Mouse (Mus musculus): ENCODE data around the gene Aqp2. TPM values are rescaled to one million over a fixed set of nuclear protein-coding genes. Genes with fewer than 3 reads are reported as not detected.
A peak's percentile ranks its signal among the peaks of the same experiment; 100 is the strongest.

The Aqp2 gene
- polyA plus RNA-seq, 1 experiment from 2014 or later, result not detected

DNA sequence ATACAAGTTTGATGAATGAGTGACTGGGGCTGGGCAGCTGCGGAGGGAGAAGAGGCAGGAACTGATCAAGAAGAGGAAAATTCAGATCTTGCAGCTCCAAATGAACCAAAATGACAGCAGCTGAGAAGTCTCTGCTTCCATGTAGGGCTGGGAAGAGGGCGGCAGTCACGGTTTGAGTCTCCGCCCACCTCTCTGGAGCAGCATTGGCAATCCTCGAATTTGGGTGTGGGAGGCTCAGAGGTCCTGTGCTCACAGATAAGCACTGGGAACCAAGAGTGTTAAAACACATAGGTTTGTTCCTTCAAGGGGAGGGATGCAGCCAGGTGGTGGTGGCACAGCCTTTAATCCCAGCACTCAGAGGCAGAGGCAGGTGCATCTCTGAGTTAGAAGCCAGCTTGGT lies 27.7 kb downstream of the Aqp2 start:
- H3K27me3 ChIP-seq (replicated peaks), result no peaks in the 10 kb centered on the region
- WGBS, result 14% methylated on average over 5 of the region's 5 CpGs
- no peak overlapping the region for H3K4me3 ChIP-seq (replicated peaks)
- ATAC-seq (ENCODE audit: insufficient read depth, low FRiP score, low read depth), result no peak
- H3K9ac ChIP-seq, result no peak overlapping the region
- no peak overlapping the region for H3K4me2 ChIP-seq
- peaks cover 18% of the 10 kb centered on the region for H3K4me1 ChIP-seq
- no peaks in the 10 kb centered on the region for H3K36me3 ChIP-seq
- no peak overlapping the region for H3K27ac ChIP-seq
- no peaks in the 10 kb centered on the region for H3K9me3 ChIP-seq

DNA sequence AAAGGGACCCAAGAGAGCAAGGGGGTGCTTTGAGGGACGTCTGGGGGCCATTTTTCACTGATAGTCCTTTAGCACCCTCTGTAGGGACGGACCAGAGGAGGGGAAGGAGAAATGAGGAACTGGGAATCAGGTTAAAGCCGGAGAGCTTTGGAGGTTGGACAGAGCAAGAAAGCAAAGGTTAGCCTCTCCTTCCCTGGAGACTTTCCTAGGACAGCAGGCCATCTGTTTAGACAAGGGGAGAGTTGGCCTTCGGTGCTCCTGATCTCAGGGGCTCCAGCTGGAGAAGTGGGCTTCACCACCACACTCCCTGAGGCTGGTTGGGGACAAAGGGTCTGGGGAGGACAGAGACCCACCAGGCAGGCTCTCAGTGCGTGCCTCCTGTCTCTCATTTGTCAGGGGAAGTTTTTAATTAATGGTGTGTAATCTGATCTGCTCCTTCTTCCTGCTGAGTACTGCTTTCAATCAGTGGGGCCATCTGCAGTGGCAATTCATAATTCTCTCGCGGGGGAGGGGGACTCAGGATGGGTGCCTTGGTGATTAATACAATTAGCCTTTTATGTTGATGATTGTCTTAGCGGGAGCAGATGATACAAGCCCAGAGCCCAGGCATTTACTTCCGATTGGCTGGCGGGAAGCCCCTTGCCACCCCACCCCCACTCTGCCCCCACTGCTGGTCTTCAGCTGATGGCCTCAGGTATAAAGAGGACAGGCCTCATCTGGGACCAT lies 28.7 kb downstream of the Aqp2 start:
- no peaks in the 10 kb centered on the region for H3K36me3 ChIP-seq
- WGBS, result 22% methylated on average over 10 of the region's 10 CpGs
- no peak overlapping the region for H3K4me3 ChIP-seq (replicated peaks)
- no peaks in the 10 kb centered on the region for H3K9me3 ChIP-seq
- peaks cover 18% of the 10 kb centered on the region for H3K4me1 ChIP-seq
- no peak overlapping the region for H3K27ac ChIP-seq
- ATAC-seq (ENCODE audit: insufficient read depth, low FRiP score, low read depth), result 0 out of 2 replicates have a peak, but pooled peaks have one; percentile 6
- no peak overlapping the region for H3K4me2 ChIP-seq
- no peak overlapping the region for H3K9ac ChIP-seq
- 0 out of 2 replicates have a peak, but pooled peaks cover 2% of the 10 kb centered on the region for H3K27me3 ChIP-seq (replicated peaks)

DNA sequence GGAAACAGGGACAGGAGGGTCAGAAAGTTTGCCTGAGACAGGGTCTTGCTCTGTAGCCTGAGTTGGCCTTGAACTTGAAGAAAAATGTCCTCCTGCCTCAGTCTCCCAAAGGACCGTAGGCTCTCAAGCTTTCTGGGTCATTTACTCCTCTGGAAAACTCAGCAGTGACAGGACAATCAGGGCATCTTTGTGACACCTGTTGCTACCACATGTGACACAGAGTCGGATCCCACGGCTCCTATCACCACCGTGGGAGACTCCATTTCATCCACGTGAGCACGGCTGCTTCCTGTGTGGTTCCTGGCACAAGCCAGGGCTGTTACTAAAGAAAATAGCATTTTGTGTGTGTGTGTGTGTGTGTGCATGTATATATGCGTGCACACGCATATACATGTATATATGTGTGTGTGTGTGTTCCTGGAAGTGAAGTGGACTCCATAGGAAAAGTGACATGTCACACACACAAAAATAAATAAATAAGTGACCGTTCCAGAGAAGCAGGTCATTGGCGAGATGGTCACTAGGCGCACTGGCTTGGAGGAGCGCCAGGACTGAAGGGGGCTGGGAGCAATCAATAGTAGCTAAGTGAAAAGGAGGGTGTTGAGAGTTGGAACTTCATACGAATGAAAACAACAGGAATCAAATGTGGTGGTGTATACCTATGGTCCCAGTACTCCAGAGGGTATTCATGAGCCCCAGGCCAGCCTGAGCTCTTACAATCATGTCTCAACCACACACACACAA lies 29.7 kb downstream of the Aqp2 start:
- no peak overlapping the region for H3K9ac ChIP-seq
- H3K4me2 ChIP-seq, result no peak overlapping the region
- no peak overlapping the region for H3K4me3 ChIP-seq (replicated peaks)
- H3K9me3 ChIP-seq, result no peaks in the 10 kb centered on the region
- peaks cover 5% of the 10 kb centered on the region; the same call in 1 of the 2 replicates for H3K27me3 ChIP-seq (replicated peaks)
- whole genome bisulfite sequencing, result 74% methylated on average over 13 of the region's 13 CpGs
- H3K4me1 ChIP-seq, result peaks cover 18% of the 10 kb centered on the region
- H3K27ac ChIP-seq, result no peak overlapping the region
- no peak for ATAC-seq (ENCODE audit: insufficient read depth, low FRiP score, low read depth)
- H3K36me3 ChIP-seq, result no peaks in the 10 kb centered on the region

DNA sequence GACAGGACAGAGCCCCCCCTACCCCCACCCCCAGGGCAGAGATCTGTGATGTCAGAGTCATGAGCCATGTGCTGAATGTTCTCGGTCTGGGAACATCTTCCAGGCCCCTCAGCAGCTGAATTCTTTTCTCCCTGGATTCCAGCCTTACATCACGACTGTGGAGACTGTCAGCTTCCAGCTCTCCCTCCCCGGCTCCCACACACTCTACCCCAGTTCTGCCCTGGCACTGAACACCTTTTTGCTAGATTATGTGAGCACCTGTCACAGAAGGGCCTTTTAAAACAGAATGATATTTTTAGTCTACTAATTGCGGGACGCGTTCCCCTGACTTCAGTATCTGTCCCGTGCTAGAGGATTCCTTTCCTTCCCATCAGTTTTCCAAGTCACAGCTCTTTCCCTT lies 32.7 kb downstream of the Aqp2 start:
- no peaks in the 10 kb centered on the region for H3K9me3 ChIP-seq
- no peak overlapping the region for H3K4me3 ChIP-seq (replicated peaks)
- peaks cover 31% of the 10 kb centered on the region for H3K4me1 ChIP-seq
- no peak for ATAC-seq (ENCODE audit: insufficient read depth, low FRiP score, low read depth)
- peaks cover 7% of the 10 kb centered on the region; the same call in 1 of the 2 replicates for H3K27me3 ChIP-seq (replicated peaks)
- 50% methylated on average over 7 of the region's 7 CpGs for WGBS
- no peak overlapping the region for H3K27ac ChIP-seq
- no peak overlapping the region for H3K4me2 ChIP-seq
- H3K36me3 ChIP-seq, result no peaks in the 10 kb centered on the region
- no peak overlapping the region for H3K9ac ChIP-seq

- Histone ChIP-seq H3K9ac (no peak overlapping the region), H3K36me3 (no peaks in the 10 kb centered on the region), H3K4me1 (peaks cover 17% of the 10 kb centered on the region), H3K4me3 (replicated peaks) (no peak overlapping the region), H3K4me2 (0 out of 2 replicates have a peak overlapping the region, but pooled peaks have one; percentile 8), H3K27me3 (replicated peaks) (peaks cover 7% of the 10 kb centered on the region; the same call in 1 of the 2 replicates), H3K27ac (0 out of 2 replicates have a peak overlapping the region, but pooled peaks have one; percentile 9), H3K9me3 (no peaks in the 10 kb centered on the region)
- WGBS, result 69% methylated on average over 13 of the region's 13 CpGs
- no peak for ATAC-seq (ENCODE audit: insufficient read depth, low FRiP score, low read depth)
Observed at GRCm38 (mm10) chr15:99614273-99614672, 35.4 kb downstream of the Aqp2 start.

GRCm38 (mm10) chr15:99614753-99615152 lies 35.9 kb downstream of the Aqp2 start:
- no peak overlapping the region for H3K9ac ChIP-seq
- H3K4me1 ChIP-seq, result peaks cover 17% of the 10 kb centered on the region
- H3K4me3 ChIP-seq (replicated peaks), result no peak overlapping the region
- H3K9me3 ChIP-seq, result no peaks in the 10 kb centered on the region
- peak; percentile 63; the same call in 1 of the 2 replicates for ATAC-seq (ENCODE audit: insufficient read depth, low FRiP score, low read depth)
- H3K36me3 ChIP-seq, result no peaks in the 10 kb centered on the region
- H3K27ac ChIP-seq, result peak overlapping the region; percentile 9; the same call in 1 of the 2 replicates
- H3K4me2 ChIP-seq, result peak overlapping the region; percentile 8; the same call in 1 of the 2 replicates
- 12% methylated on average over 12 of the region's 12 CpGs for WGBS
- H3K27me3 ChIP-seq (replicated peaks), result peaks cover 7% of the 10 kb centered on the region; the same call in 1 of the 2 replicates

DNA sequence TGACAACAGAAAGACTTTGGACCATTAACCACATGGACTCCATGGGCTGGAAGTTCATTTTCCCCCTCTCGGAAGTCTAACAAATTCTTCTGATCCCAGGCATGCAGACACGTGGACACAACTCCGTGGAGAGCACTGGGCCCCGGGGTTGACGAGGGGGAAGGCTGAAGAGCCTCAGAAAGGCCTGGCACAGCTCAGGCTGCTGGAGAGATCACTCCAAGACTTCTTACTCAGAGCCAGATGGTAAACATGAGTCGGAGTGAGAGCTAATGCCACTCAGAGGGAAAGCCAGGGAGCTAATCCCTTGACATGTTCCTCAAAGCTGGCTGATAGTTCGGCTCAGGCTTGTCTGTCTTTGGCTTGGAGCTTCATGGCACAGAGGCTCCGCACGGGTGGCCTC lies 36.4 kb downstream of the Aqp2 start:
- H3K4me2 ChIP-seq, result peak overlapping the region; percentile 8; the same call in 1 of the 2 replicates

DNA sequence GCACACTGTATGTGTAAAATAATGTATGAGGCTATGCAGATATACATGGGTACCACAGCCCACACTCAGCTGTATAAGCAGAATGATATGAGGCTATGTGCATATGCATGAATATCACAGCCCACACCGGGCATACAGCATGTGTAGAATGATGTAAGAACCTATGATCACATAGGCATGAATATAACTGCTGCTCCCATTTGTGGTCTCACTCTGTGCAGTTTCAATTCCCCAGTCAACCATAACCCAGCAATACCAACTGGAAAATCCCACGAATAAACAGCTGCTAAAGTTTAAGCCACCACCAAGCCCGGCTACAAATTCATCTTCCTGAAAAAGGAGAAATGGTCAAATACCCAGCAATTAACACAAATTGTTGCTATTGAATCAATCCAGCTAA lies 39.7 kb downstream of the Aqp2 start:
- no peak overlapping the region for H3K4me2 ChIP-seq
- H3K27ac ChIP-seq, result no peak overlapping the region
- WGBS, result 83% methylated on average over 3 of the region's 3 CpGs
- H3K4me3 ChIP-seq (replicated peaks), result no peak overlapping the region
- H3K27me3 ChIP-seq (replicated peaks), result peaks cover 2% of the 10 kb centered on the region; the same call in 1 of the 2 replicates
- H3K36me3 ChIP-seq, result peaks cover 13% of the 10 kb centered on the region
- H3K9me3 ChIP-seq, result no peaks in the 10 kb centered on the region
- H3K4me1 ChIP-seq, result peaks cover 17% of the 10 kb centered on the region
- no peak overlapping the region for H3K9ac ChIP-seq
- no peak for ATAC-seq (ENCODE audit: insufficient read depth, low FRiP score, low read depth)

More for the DNA sequence above, 36.4 kb downstream of the Aqp2 start:
- Histone ChIP-seq H3K36me3 (no peaks in the 10 kb centered on the region), H3K27ac (peak overlapping the region; percentile 9; the same call in 1 of the 2 replicates), H3K9ac (no peak overlapping the region), H3K4me1 (peaks cover 17% of the 10 kb centered on the region), H3K4me3 (replicated peaks) (no peak overlapping the region), H3K9me3 (no peaks in the 10 kb centered on the region), H3K27me3 (replicated peaks) (peaks cover 7% of the 10 kb centered on the region; the same call in 1 of the 2 replicates)
- peak; percentile 50 for ATAC-seq (ENCODE audit: insufficient read depth, low FRiP score, low read depth)
- WGBS, result 26% methylated on average over 9 of the region's 9 CpGs

DNA sequence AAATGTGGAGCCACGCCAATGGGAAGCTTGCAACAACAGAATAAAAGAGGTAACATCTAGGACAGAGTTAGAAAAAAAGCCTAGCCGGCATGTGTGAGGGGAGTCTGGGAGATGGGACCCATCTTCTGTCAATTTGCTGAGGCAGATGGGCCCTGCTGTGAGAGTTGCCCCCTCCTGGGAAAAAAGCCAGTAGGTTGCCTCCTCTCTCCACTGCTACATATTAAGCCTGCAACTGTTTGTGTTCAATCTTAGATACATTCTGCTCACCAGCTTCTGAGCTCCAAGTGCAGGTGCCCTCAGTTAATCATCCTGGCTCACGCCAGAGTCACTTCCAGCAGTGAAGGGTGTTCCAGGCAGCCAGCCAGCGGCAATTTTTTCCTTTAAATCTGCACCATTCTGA lies 41.0 kb downstream of the Aqp2 start:
- 70% methylated on average over 4 of the region's 4 CpGs for WGBS

DNA sequence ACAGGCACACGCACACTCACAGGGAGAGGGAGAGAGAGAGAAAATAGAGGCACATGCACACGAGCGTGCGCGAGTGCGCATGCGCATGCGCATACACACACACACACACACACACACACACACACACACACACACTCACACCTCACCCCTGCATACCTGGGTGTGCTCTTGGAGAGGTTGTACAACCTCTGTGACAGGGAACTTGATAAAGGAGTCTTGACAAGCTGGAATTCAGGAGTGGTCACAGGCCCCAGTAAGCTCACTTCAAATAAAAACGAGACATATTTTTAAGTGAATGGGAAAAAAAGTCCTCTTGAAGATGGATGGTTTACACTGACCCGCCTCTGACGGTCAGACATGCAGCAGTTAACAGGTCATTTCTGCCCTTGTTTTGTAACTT lies 43.2 kb downstream of the Aqp2 start:
- Histone ChIP-seq H3K27me3 (replicated peaks) (no peaks in the 10 kb centered on the region), H3K9ac (no peak overlapping the region), H3K4me1 (no peaks in the 10 kb centered on the region), H3K9me3 (no peaks in the 10 kb centered on the region), H3K4me2 (no peak overlapping the region), H3K27ac (no peak overlapping the region), H3K4me3 (replicated peaks) (no peak overlapping the region), H3K36me3 (peaks cover 40% of the 10 kb centered on the region)
- WGBS, result 87% methylated on average over 11 of the region's 11 CpGs
- no peak for ATAC-seq (ENCODE audit: insufficient read depth, low FRiP score, low read depth)

More for the DNA sequence above, 41.0 kb downstream of the Aqp2 start:
- H3K36me3 ChIP-seq, result peaks cover 22% of the 10 kb centered on the region
- H3K4me3 ChIP-seq (replicated peaks), result no peak overlapping the region
- H3K9ac ChIP-seq, result no peak overlapping the region
- no peak for ATAC-seq (ENCODE audit: insufficient read depth, low FRiP score, low read depth)
- no peak overlapping the region for H3K27ac ChIP-seq
- no peaks in the 10 kb centered on the region for H3K27me3 ChIP-seq (replicated peaks)
- no peak overlapping the region for H3K4me2 ChIP-seq
- H3K9me3 ChIP-seq, result no peaks in the 10 kb centered on the region
- peaks cover 9% of the 10 kb centered on the region for H3K4me1 ChIP-seq

DNA sequence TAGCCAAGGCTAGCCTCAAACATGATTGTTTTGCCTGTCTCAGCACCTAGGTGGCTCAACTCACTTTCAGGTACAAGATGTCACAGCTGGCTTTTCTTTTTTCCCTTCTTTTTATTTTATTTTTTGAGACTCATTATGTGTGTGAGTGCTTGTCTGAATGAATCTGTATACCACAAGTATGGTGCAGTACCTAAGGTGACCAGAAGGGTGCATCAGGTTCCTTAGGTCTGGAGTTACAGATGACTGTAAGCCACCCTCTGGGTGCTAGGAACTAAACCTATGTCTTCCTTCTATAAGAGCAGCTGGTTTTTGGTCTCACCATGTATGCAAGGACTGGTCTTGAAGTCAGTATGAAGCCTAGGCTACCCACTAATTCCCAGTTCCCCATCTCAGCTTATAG lies 52.8 kb downstream of the Aqp2 start:
- H3K36me3 ChIP-seq, result peaks cover 71% of the 10 kb centered on the region
- no peak overlapping the region for H3K9ac ChIP-seq
- H3K4me2 ChIP-seq, result no peak overlapping the region
- no peaks in the 10 kb centered on the region for H3K9me3 ChIP-seq
- no peak overlapping the region for H3K4me3 ChIP-seq (replicated peaks)
- ATAC-seq (ENCODE audit: insufficient read depth, low FRiP score, low read depth), result no peak
- no peak overlapping the region for H3K27ac ChIP-seq
- H3K4me1 ChIP-seq, result no peaks in the 10 kb centered on the region
- H3K27me3 ChIP-seq (replicated peaks), result no peaks in the 10 kb centered on the region
